8 mouse cellular contexts compared by ENCODE assay signal in the genomic region with DNA sequence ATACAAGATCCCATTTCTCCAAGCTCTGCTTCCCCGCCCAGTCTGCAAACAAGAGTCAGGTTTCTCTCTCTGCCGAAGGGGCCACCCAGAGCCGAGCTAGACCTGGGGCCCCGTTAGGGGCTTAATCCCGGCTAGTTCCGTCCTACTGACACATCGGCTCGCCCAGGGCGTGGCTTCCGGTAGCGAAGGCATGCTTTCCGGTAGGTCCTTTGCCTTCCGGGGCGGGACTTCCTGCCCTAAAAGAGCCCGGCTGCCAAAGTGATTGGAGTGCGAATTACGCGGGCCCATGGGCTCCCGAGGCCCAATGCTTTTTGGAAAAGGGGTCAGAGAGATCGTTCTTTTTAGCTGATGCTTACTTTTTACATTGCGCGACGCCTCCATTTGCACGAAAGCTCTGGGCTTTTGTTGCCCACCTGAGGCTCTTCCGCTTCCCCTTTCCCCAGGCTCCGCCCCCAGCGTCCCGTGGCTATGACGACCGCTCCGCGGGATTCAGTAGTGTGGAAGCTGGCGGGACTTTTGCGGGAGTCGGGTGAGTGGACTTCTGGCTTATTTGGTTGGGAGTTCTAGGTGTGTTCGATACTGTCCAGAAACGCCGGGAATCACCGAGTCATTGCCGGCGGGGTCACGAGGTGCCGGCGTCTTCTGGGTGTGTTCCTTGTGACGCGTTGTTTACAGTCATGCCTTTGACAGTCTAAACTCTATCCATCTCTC. TPM values are rescaled to one million over a fixed set of nuclear protein-coding genes. Genes with fewer than 3 reads are reported as not detected.
DNase-seq lines count a peak whose midpoint lies in the region; ATAC-seq and TF ChIP-seq lines count a peak whose summit lies in the region.

Gene Stk11ip (plus strand): TSS at position 209 of the 711 bp plus-strand sequence.

- no peak for TF ChIP-seq RAD21 in CH12.LX (IDR thresholded peaks at IDR 0.05; ENCODE audit: low read depth, low read length)

- ATAC-seq in forebrain, embryonic 11.5 days (replicated peaks; ENCODE audit: low FRiP score) = peak; percentile 99
- ATAC-seq in heart, embryonic 16.5 days (replicated peaks; ENCODE audit: extremely low read depth, insufficient read depth, low FRiP score) = peak; percentile 98
- peak; percentile 95 for ATAC-seq in liver, embryonic 15.5 days (ENCODE audit: insufficient read depth)
- ATAC-seq in neural tube, embryonic 12.5 days (ENCODE audit: low FRiP score, low read depth) = peak; percentile 97

- in situ Hi-C loops in CH12.LX (cut with MboI; ENCODE audit: low pct_ligation_motif_present, low pct_unique_long_range_greater_than_20kb, low sequenced_read_pairs) = no loop called here

- no peak for TF ChIP-seq CTCF in CH12.LX (conservative IDR thresholded peaks at IDR 0.05 in 1 of 2, IDR thresholded peaks at IDR 0.05 in 1 of 2; ENCODE audit: low read depth in 2 of 2, low read length in 2 of 2)

- TF ChIP-seq POLR2A in CH12.LX (IDR thresholded peaks at IDR 0.05; ENCODE audit: low read depth, low read length) = peak; percentile 97

- no peaks in the 10 kb centered on the region for H3K79me2 ChIP-seq in CH12.LX (replicated peaks; ENCODE audit: control insufficient read depth, extremely low read depth, insufficient read depth, poor library complexity, severe bottlenecking)

- no peak within 1 kb of the TSS; the same call in 1 of the 2 replicates for H3K27ac ChIP-seq in CH12.LX (ENCODE audit: insufficient read depth, low read depth)
- peak within 1 kb of the TSS; percentile 83 for H3K27ac ChIP-seq in forebrain, embryonic 11.5 days (ENCODE audit: low read depth, low read length)
- peak within 1 kb of the TSS; percentile 97 for H3K27ac ChIP-seq in heart, embryonic 16.5 days (ENCODE audit: low read length)
- peak within 1 kb of the TSS; percentile 81 for H3K27ac ChIP-seq in liver, embryonic 15.5 days (replicated peaks)
- peak within 1 kb of the TSS; percentile 78 for H3K27ac ChIP-seq in neural tube, embryonic 12.5 days

- H3K9ac ChIP-seq in CH12.LX (ENCODE audit: insufficient read depth, low read depth) = peak within 1 kb of the TSS; percentile 53
- H3K9ac ChIP-seq in forebrain, embryonic 11.5 days (ENCODE audit: low read length) = peak within 1 kb of the TSS; percentile 25
- peak within 1 kb of the TSS; percentile 78 for H3K9ac ChIP-seq in heart, embryonic 16.5 days (ENCODE audit: low read length)
- peak within 1 kb of the TSS; percentile 52 for H3K9ac ChIP-seq in liver, embryonic 15.5 days
- peak within 1 kb of the TSS; percentile 51 for H3K9ac ChIP-seq in neural tube, embryonic 12.5 days

- H3K27me3 ChIP-seq in CH12.LX (replicated peaks) = no peaks in the 10 kb centered on the region
- no peaks in the 10 kb centered on the region for H3K27me3 ChIP-seq in forebrain, embryonic 11.5 days (ENCODE audit: control insufficient read depth, insufficient read depth, low read length)
- no peaks in the 10 kb centered on the region for H3K27me3 ChIP-seq in heart, embryonic 16.5 days (ENCODE audit: control insufficient read depth, insufficient read depth, low read length)
- no peaks in the 10 kb centered on the region for H3K27me3 ChIP-seq in liver, embryonic 15.5 days
- H3K27me3 ChIP-seq in neural tube, embryonic 12.5 days (replicated peaks) = no peaks in the 10 kb centered on the region

- WGBS in forebrain, embryonic 11.5 days = under 1% methylated on average over 46 of the region's 46 CpGs
- WGBS in heart, embryonic 16.5 days = under 1% methylated on average over 46 of the region's 46 CpGs
- under 1% methylated on average over 46 of the region's 46 CpGs for WGBS in liver, embryonic 15.5 days (ENCODE audit: insufficient replicate concordance)
- WGBS in neural tube, embryonic 12.5 days = under 1% methylated on average over 46 of the region's 46 CpGs

- dilution Hi-C loops in CH12.LX (cut with MboI; ENCODE audit: extremely low pct_ligation_motif_present, extremely low pct_unique_long_range_greater_than_20kb, low sequenced_read_pairs) = no loop called here

- peak within 1 kb of the TSS; percentile 90 for H3K4me2 ChIP-seq in CH12.LX (ENCODE audit: insufficient read depth, low read depth, poor library complexity, severe bottlenecking)
- peak within 1 kb of the TSS; percentile 45 for H3K4me2 ChIP-seq in forebrain, embryonic 11.5 days (ENCODE audit: low read depth, low read length, severe bottlenecking)
- H3K4me2 ChIP-seq in heart, embryonic 16.5 days (ENCODE audit: low read depth, low read length) = peak within 1 kb of the TSS; percentile 79
- H3K4me2 ChIP-seq in liver, embryonic 15.5 days = peak within 1 kb of the TSS; percentile 84
- H3K4me2 ChIP-seq in neural tube, embryonic 12.5 days (replicated peaks) = peak within 1 kb of the TSS; percentile 71

- TF ChIP-seq EP300 in CH12.LX (IDR thresholded peaks at IDR 0.05; ENCODE audit: low read length) = no peak

- DNase-seq in CH12.LX (ENCODE audit: extremely low read depth) = peak; percentile 96
- DNase-seq in c-Kit-positive CD71-positive TER-119-negative erythroid progenitor cells, embryonic 14.5 days (ENCODE audit: low read depth) = peak; percentile 95
- peak; percentile 97 for DNase-seq in forebrain, embryonic 11.5 days (ENCODE audit: low spot score)
- peak; percentile 96 to 97 for DNase-seq in kidney, postnatal 36 days
- DNase-seq in telencephalon, adult 2 months (ENCODE audit: low read depth, low spot score) = peak; percentile 89

- H3K36me3 ChIP-seq in CH12.LX (replicated peaks in 1 of 2; ENCODE audit: control insufficient read depth in 1 of 2, insufficient read depth in 1 of 2, low read length in 1 of 2) = peaks cover 12 to 13% of the 10 kb centered on the region in 2 experiments
- H3K36me3 ChIP-seq in forebrain, embryonic 11.5 days (ENCODE audit: control insufficient read depth, insufficient read depth, low read length) = no peaks in the 10 kb centered on the region
- H3K36me3 ChIP-seq in heart, embryonic 16.5 days (ENCODE audit: control insufficient read depth, insufficient read depth) = no peaks in the 10 kb centered on the region
- no peaks in the 10 kb centered on the region for H3K36me3 ChIP-seq in liver, embryonic 15.5 days (replicated peaks)
- peaks cover 9% of the 10 kb centered on the region for H3K36me3 ChIP-seq in neural tube, embryonic 12.5 days

- H3K9me3 ChIP-seq in CH12.LX (replicated peaks; ENCODE audit: low read length) = no peaks in the 10 kb centered on the region
- no peaks in the 10 kb centered on the region for H3K9me3 ChIP-seq in forebrain, embryonic 11.5 days (ENCODE audit: control insufficient read depth, low read length)
- no peaks in the 10 kb centered on the region for H3K9me3 ChIP-seq in heart, embryonic 16.5 days (replicated peaks; ENCODE audit: control insufficient read depth, low read length)
- H3K9me3 ChIP-seq in liver, embryonic 15.5 days (replicated peaks) = no peaks in the 10 kb centered on the region
- no peaks in the 10 kb centered on the region for H3K9me3 ChIP-seq in neural tube, embryonic 12.5 days

- H3K4me1 ChIP-seq in CH12.LX (ENCODE audit: control insufficient read depth in 1 of 2, insufficient read depth in 2 of 2) = peaks cover 12 to 39% of the 10 kb centered on the region in 2 experiments
- no peaks in the 10 kb centered on the region for H3K4me1 ChIP-seq in forebrain, embryonic 11.5 days (replicated peaks; ENCODE audit: control insufficient read depth, insufficient read depth, low read length)
- H3K4me1 ChIP-seq in heart, embryonic 16.5 days (ENCODE audit: control insufficient read depth, insufficient read depth, low read length) = peaks cover 24% of the 10 kb centered on the region
- peaks cover 17% of the 10 kb centered on the region for H3K4me1 ChIP-seq in liver, embryonic 15.5 days (replicated peaks)
- 0 out of 2 replicates have a peak, but pooled peaks cover 3% of the 10 kb centered on the region for H3K4me1 ChIP-seq in neural tube, embryonic 12.5 days

- H3K4me3 ChIP-seq in CH12.LX (replicated peaks in 1 of 3; ENCODE audit: low read depth in 2 of 3, low read length in 2 of 3, poor library complexity in 1 of 3) = peak within 1 kb of the TSS; percentile 61 to 90 (median 63)
- peak within 1 kb of the TSS; percentile 65 for H3K4me3 ChIP-seq in forebrain, embryonic 11.5 days (ENCODE audit: low read depth, low read length)
- peak within 1 kb of the TSS; percentile 61 for H3K4me3 ChIP-seq in heart, embryonic 16.5 days (ENCODE audit: low read length)
- peak within 1 kb of the TSS; percentile 79 for H3K4me3 ChIP-seq in liver, embryonic 15.5 days (replicated peaks)
- peak within 1 kb of the TSS; percentile 62 for H3K4me3 ChIP-seq in neural tube, embryonic 12.5 days

TF ChIP-seq in CH12.LX, 34 proteins besides CTCF, POLR2A, EP300 and RAD21 (continues in another document):
- TF ChIP-seq IRF4 (IDR thresholded peaks at IDR 0.05; ENCODE audit: low read depth, low read length) (peak; percentile 51; the same call in 1 of the 2 replicates), USF2 (conservative IDR thresholded peaks at IDR 0.05; ENCODE audit: low read depth, low read length) (peak; percentile 39), PAX5 (IDR thresholded peaks at IDR 0.05; ENCODE audit: low read length) (no peak), ETS1 (conservative IDR thresholded peaks at IDR 0.05; ENCODE audit: low read depth, low read length) (peak; percentile 6; the same call in 1 of the 2 replicates), ZMIZ1 (IDR thresholded peaks at IDR 0.05; ENCODE audit: low read depth, low read length) (peak; percentile 55), MYC (IDR thresholded peaks at IDR 0.05; ENCODE audit: low read depth, low read length) (0 out of 2 replicates have a peak, but pooled peaks have one; percentile 60), MAFK (IDR thresholded peaks at IDR 0.05; ENCODE audit: insufficient replicate concordance, low read length) (no peak), HCFC1 (IDR thresholded peaks at IDR 0.05; ENCODE audit: low read depth, low read length) (peak; percentile 89), JUND (conservative IDR thresholded peaks at IDR 0.05; ENCODE audit: low read depth, low read length) (no peak), SMC3 (IDR thresholded peaks at IDR 0.05; ENCODE audit: low read depth, low read length) (no peak), TCF12 (IDR thresholded peaks at IDR 0.05; ENCODE audit: low read depth, low read length) (peak; percentile 87), POLR2AphosphoS2 (IDR thresholded peaks at IDR 0.05; ENCODE audit: low read depth, low read length) (peak; percentile 75; the same call in 1 of the 2 replicates), MAX (IDR thresholded peaks at IDR 0.05; ENCODE audit: low read length) (peak; percentile 80), BHLHE40 (IDR thresholded peaks at IDR 0.05; ENCODE audit: low read depth, low read length) (peak; percentile 28; the same call in 1 of the 2 replicates)

RNA-seq across cellular contexts. Expression of gene Stk11ip, which starts in this region (rescaled TPM):
- total RNA-seq in CH12.LX (2012; rRNA removed) = 16.9 and 17.3 TPM in 2 replicates
- total RNA-seq in CH12.LX (2014; rRNA removed) = 11.6 and 16.0 TPM in 2 replicates
- polyA plus RNA-seq in CH12.LX (2012; ENCODE audit: insufficient read length, low read depth) = 36.9 and 38.5 TPM in 2 replicates
- 23.9 and 27.6 TPM in 2 replicates for polyA plus RNA-seq in forebrain, embryonic 11.5 days (2014; fragmentation: Nextera tagmentation; extraction: Ambion mirVana)
- 14.3 and 14.7 TPM in 2 replicates for polyA plus RNA-seq in heart, embryonic 16.5 days (2015; fragmentation: Nextera tagmentation; extraction: Ambion mirVana)
- polyA plus RNA-seq in liver, embryonic 15.5 days (2015; fragmentation: Nextera tagmentation; extraction: Ambion mirVana) = 5.1 and 6.6 TPM in 2 replicates
- polyA plus RNA-seq in neural tube, embryonic 12.5 days (2016; fragmentation: Nextera tagmentation; extraction: Ambion mirVana) = 24.8 and 27.1 TPM in 2 replicates

Comparison
In these comparisons a context has a peak if more than half of its experiments do, and no peak if none do; other contexts are left out.
1. H3K9ac ChIP-seq: peak in every context shown above with its lines; median percentile 78 in heart, embryonic 16.5 days; 53 in CH12.LX; 52 in liver, embryonic 15.5 days; 51 in neural tube, embryonic 12.5 days; 25 in forebrain, embryonic 11.5 days.